Mouse (Mus musculus) heart, postnatal 4 days (tissue): Measurements from ENCODE around the gene Nfkbiz. TPM values are rescaled to one million over a fixed set of nuclear protein-coding genes. Genes with fewer than 3 reads are reported as not detected.
A peak's percentile ranks its signal among the peaks of the same experiment; 100 is the strongest.
"Not testable (repeated sequence)": the region's sequence is repeated elsewhere in the genome, so short reads cannot be mapped to it uniquely, and the experiment has no call there.

Experiments
- DNase-seq: peaks from one replicate; pipeline ENCODE4 v3.0.0; 2021
- total RNA-seq, 2 experiments: library from RNA; stranded (reverse); gene quantifications; 2 replicates each; pipeline ENCODE4 v1.2.3; 2021

Gene Nfkbiz
- total RNA-seq, result 1 to 10 TPM; 3.8 to 3.9 TPM

- peak; percentile 92 for DNase-seq
Observed at GRCm38 (mm10) chr16:55838510-55839474, at the start of gene Nfkbiz. TSS of gene Nfkbiz (minus strand) at chr16:55838899.

- no peak for DNase-seq
Observed at GRCm38 (mm10) chr16:55887814-55888583, 49.3 kb upstream of the Nfkbiz start.

GRCm38 (mm10) chr16:55884246-55884645 lies 45.5 kb upstream of the Nfkbiz start:
- no peak for DNase-seq

- no peak for DNase-seq
Observed at GRCm38 (mm10) chr16:55876025-55876424, 37.3 kb upstream of the Nfkbiz start.

GRCm38 (mm10) chr16:55863832-55864231 lies 25.1 kb upstream of the Nfkbiz start:
- no peak for DNase-seq

- DNase-seq, result peak; percentile 77
Observed at GRCm38 (mm10) chr16:55863149-55863815, 24.6 kb upstream of the Nfkbiz start.

GRCm38 (mm10) chr16:55861104-55861503 lies 22.4 kb upstream of the Nfkbiz start:
- no peak for DNase-seq

GRCm38 (mm10) chr16:55859421-55859820 lies 20.7 kb upstream of the Nfkbiz start:
- DNase-seq, result not testable (repeated sequence)

- peak; percentile 73 for DNase-seq
Observed at GRCm38 (mm10) chr16:55858465-55858864, 19.8 kb upstream of the Nfkbiz start.

GRCm38 (mm10) chr16:55852943-55853727 lies 14.4 kb upstream of the Nfkbiz start:
- DNase-seq, result peak; percentile 83

GRCm38 (mm10) chr16:55852515-55852914 lies 13.8 kb upstream of the Nfkbiz start:
- no peak for DNase-seq

- DNase-seq, result no peak
Observed at GRCm38 (mm10) chr16:55850485-55850884, 11.8 kb upstream of the Nfkbiz start.

- no peak for DNase-seq
Observed at GRCm38 (mm10) chr16:55847679-55848078, 9.0 kb upstream of the Nfkbiz start.

- no peak for DNase-seq
Observed at GRCm38 (mm10) chr16:55844847-55845246, 6.1 kb upstream of the Nfkbiz start.

- no peak for DNase-seq
Observed at GRCm38 (mm10) chr16:55843919-55844318, 5.2 kb upstream of the Nfkbiz start.

GRCm38 (mm10) chr16:55843134-55843533 lies 4.4 kb upstream of the Nfkbiz start:
- DNase-seq, result no peak

- no peak for DNase-seq
Observed at GRCm38 (mm10) chr16:55841506-55841905, 2.8 kb upstream of the Nfkbiz start.

GRCm38 (mm10) chr16:55838129-55838509 lies 580 bp downstream of the Nfkbiz start:
- DNase-seq, result no peak

GRCm38 (mm10) chr16:55837653-55838052 lies 1.0 kb downstream of the Nfkbiz start:
- DNase-seq, result not testable (repeated sequence)

GRCm38 (mm10) chr16:55837168-55837567 lies 1.5 kb downstream of the Nfkbiz start:
- no peak for DNase-seq

- no peak for DNase-seq
Observed at GRCm38 (mm10) chr16:55835798-55836197, 2.9 kb downstream of the Nfkbiz start.

- DNase-seq, result no peak
Observed at GRCm38 (mm10) chr16:55832617-55833016, 6.1 kb downstream of the Nfkbiz start.
